Comparison of ENCODE assay signal across 32 mouse cellular contexts in genomic region chr9:92248773-92249446, GRCm38 (mm10). TPM values are rescaled to one million over a fixed set of nuclear protein-coding genes. Genes with fewer than 3 reads are reported as not detected.
DNase-seq lines count a peak whose midpoint lies in the region; ATAC-seq and TF ChIP-seq lines count a peak whose summit lies in the region.
"Had no signal": no experiment of that assay in that cellular context is flagged by ENCODE, and none has a peak within 500 bp of the region (broad histone marks: within the 10 kb centered on the region; RNA-seq: fewer than 3 reads in every experiment).

No protein-coding gene starts in this region.

- no peaks in the 10 kb centered on the region for H3K36me3 ChIP-seq in kidney, embryonic 16.5 days (ENCODE audit: insufficient read depth, low read length)
- H3K36me3 ChIP-seq in neural tube, embryonic 15.5 days, result no peaks in the 10 kb centered on the region
- no peaks in the 10 kb centered on the region for H3K36me3 ChIP-seq in limb, embryonic 12.5 days
- H3K36me3 ChIP-seq in stomach, postnatal 0 days (ENCODE audit: control insufficient read depth, insufficient read depth, low read length), result no peaks in the 10 kb centered on the region
- H3K36me3 ChIP-seq: hindbrain, embryonic 13.5 days; midbrain, embryonic 15.5 days; stomach, embryonic 15.5 days had no signal

- TF ChIP-seq CTCF in stomach, postnatal 0 days (IDR thresholded peaks at IDR 0.05; ENCODE audit: low read depth), result no peak

- H3K27ac ChIP-seq in kidney, embryonic 16.5 days (ENCODE audit: low read length), result peak overlapping the region; percentile 99; the same call in 1 of the 2 replicates
- H3K27ac ChIP-seq in neural tube, embryonic 15.5 days (replicated peaks), result no peak overlapping the region
- no peak overlapping the region for H3K27ac ChIP-seq in limb, embryonic 12.5 days
- H3K27ac ChIP-seq in stomach, postnatal 0 days (replicated peaks), result no peak overlapping the region
- H3K27ac ChIP-seq: hindbrain, embryonic 13.5 days; midbrain, embryonic 15.5 days had no signal

- no peak for ATAC-seq in kidney, embryonic 16.5 days (ENCODE audit: low FRiP score, low TSS enrichment)
- no peak for ATAC-seq in neural tube, embryonic 15.5 days (ENCODE audit: low FRiP score)
- no peak for ATAC-seq in limb, embryonic 12.5 days (ENCODE audit: insufficient number of reproducible peaks, insufficient read depth, low FRiP score, low TSS enrichment, low read depth)
- ATAC-seq in stomach, postnatal 0 days (ENCODE audit: low FRiP score, low TSS enrichment), result no peak
- ATAC-seq: forebrain, postnatal 0 days; midbrain, embryonic 15.5 days had no signal

- peak overlapping the region; percentile 60 for H3K4me2 ChIP-seq in kidney, embryonic 16.5 days (replicated peaks; ENCODE audit: low read depth, low read length)
- 0 out of 2 replicates have a peak overlapping the region, but pooled peaks have one; percentile 90 for H3K4me2 ChIP-seq in neural tube, embryonic 15.5 days
- peak overlapping the region; percentile 53; the same call in 1 of the 2 replicates for H3K4me2 ChIP-seq in limb, embryonic 12.5 days
- no peak overlapping the region; the same call in 1 of the 2 replicates for H3K4me2 ChIP-seq in stomach, postnatal 0 days (replicated peaks; ENCODE audit: low read depth)

- DNase-seq in kidney, postnatal 4 days, result no peak
- DNase-seq in neural tube, embryonic 10.5 days (ENCODE audit: extremely low spot score, low spot score), result no peak
- DNase-seq in stomach, postnatal 0 days (ENCODE audit: low spot score), result no peak
- DNase-seq in adrenal gland, adult 2 months, result no peak
- DNase-seq: adrenal gland, postnatal 25 days; cerebellum, adult 8-10 months; cerebellum, postnatal 36 days; forebrain, postnatal 0 days; gastrocnemius, postnatal 25 days; heart, adult 2 months; kidney, postnatal 10 days; lung, adult 2 months; lung, postnatal 14 days; right cerebral cortex, adult 18-20 months; right cerebral cortex, postnatal 4 days; thymus, adult 18-20 months; thymus, postnatal 36 days had no signal

- H3K9me3 ChIP-seq in kidney, embryonic 16.5 days (ENCODE audit: low read length), result no peaks in the 10 kb centered on the region; the same call in 1 of the 2 replicates
- H3K9me3 ChIP-seq in neural tube, embryonic 15.5 days (replicated peaks), result no peaks in the 10 kb centered on the region
- no peaks in the 10 kb centered on the region for H3K9me3 ChIP-seq in limb, embryonic 12.5 days
- H3K9me3 ChIP-seq in stomach, postnatal 0 days (ENCODE audit: control insufficient read depth, low read length), result no peaks in the 10 kb centered on the region
- H3K9me3 ChIP-seq: hindbrain, embryonic 13.5 days; midbrain, embryonic 15.5 days; stomach, embryonic 15.5 days had no signal

- 74% methylated on average over 7 of the region's 7 CpGs for WGBS in kidney, embryonic 16.5 days
- 84% methylated on average over 7 of the region's 7 CpGs for WGBS in neural tube, embryonic 15.5 days
- 81% methylated on average over 7 of the region's 7 CpGs for WGBS in limb, embryonic 12.5 days
- WGBS in stomach, postnatal 0 days, result 80% methylated on average over 7 of the region's 7 CpGs

- H3K4me1 ChIP-seq in kidney, embryonic 16.5 days (ENCODE audit: insufficient read depth, low read length), result peaks cover 26% of the 10 kb centered on the region
- peaks cover 18% of the 10 kb centered on the region; the same call in 1 of the 2 replicates for H3K4me1 ChIP-seq in neural tube, embryonic 15.5 days
- peaks cover 7% of the 10 kb centered on the region; the same call in 1 of the 2 replicates for H3K4me1 ChIP-seq in limb, embryonic 12.5 days (replicated peaks)
- H3K4me1 ChIP-seq in stomach, postnatal 0 days (replicated peaks; ENCODE audit: control insufficient read depth, insufficient read depth), result no peaks in the 10 kb centered on the region

- no peak overlapping the region for H3K9ac ChIP-seq in kidney, embryonic 16.5 days (replicated peaks; ENCODE audit: low read length)
- H3K9ac ChIP-seq in neural tube, embryonic 15.5 days (replicated peaks), result no peak overlapping the region
- H3K9ac ChIP-seq in limb, embryonic 12.5 days (replicated peaks), result no peak overlapping the region
- no peak overlapping the region for H3K9ac ChIP-seq in stomach, postnatal 0 days (ENCODE audit: low read length)
- H3K9ac ChIP-seq: forebrain, postnatal 0 days; hindbrain, embryonic 13.5 days; midbrain, embryonic 15.5 days; stomach, embryonic 15.5 days had no signal

- H3K4me3 ChIP-seq in kidney, embryonic 16.5 days (ENCODE audit: low read length), result peak overlapping the region; percentile 71; the same call in 1 of the 2 replicates
- H3K4me3 ChIP-seq in neural tube, embryonic 15.5 days (replicated peaks), result no peak overlapping the region
- no peak overlapping the region for H3K4me3 ChIP-seq in limb, embryonic 12.5 days (replicated peaks)
- H3K4me3 ChIP-seq in stomach, postnatal 0 days (ENCODE audit: low read depth, low read length), result no peak overlapping the region

- H3K27me3 ChIP-seq in kidney, embryonic 16.5 days (ENCODE audit: insufficient read depth, low read length), result no peaks in the 10 kb centered on the region
- H3K27me3 ChIP-seq in neural tube, embryonic 15.5 days (replicated peaks), result no peaks in the 10 kb centered on the region
- H3K27me3 ChIP-seq in limb, embryonic 12.5 days, result no peaks in the 10 kb centered on the region
- no peaks in the 10 kb centered on the region for H3K27me3 ChIP-seq in stomach, postnatal 0 days (ENCODE audit: control insufficient read depth, insufficient read depth, low read length)
- H3K27me3 ChIP-seq: hindbrain, embryonic 13.5 days; midbrain, embryonic 15.5 days; stomach, embryonic 15.5 days had no signal

- no peak for TF ChIP-seq EP300 in stomach, postnatal 0 days (optimal IDR thresholded peaks at IDR 0.05)

RNA-seq across cellular contexts. Expression of gene Plscr1, which starts 0.6 kb away (rescaled TPM):
- 82.2 and 82.5 TPM in 2 replicates for polyA plus RNA-seq in kidney, embryonic 16.5 days (2015; fragmentation: Nextera tagmentation; extraction: Ambion mirVana)
- polyA plus RNA-seq in neural tube, embryonic 15.5 days (2015; fragmentation: Nextera tagmentation; extraction: Ambion mirVana), result 9.6 and 18.7 TPM in 2 replicates
- 27.1 and 27.2 TPM in 2 replicates for polyA plus RNA-seq in limb, embryonic 12.5 days (2016; fragmentation: Nextera tagmentation; extraction: Ambion mirVana)
- 37.2 and 41.0 TPM in 2 replicates for polyA plus RNA-seq in stomach, postnatal 0 days (2015; fragmentation: Nextera tagmentation; extraction: Ambion mirVana)
- total RNA-seq in adrenal gland, adult 2 months (2021), result 10 to 100 TPM in 1 of 2 experiments, 1 to 10 TPM in 1; 7.2 to 11.2 TPM
- polyA plus RNA-seq in adrenal gland, adult 2 months (2012; rRNA removed), result 15.4 and 19.1 TPM in 2 replicates

RNA-seq across cellular contexts. Expression of gene Plscr2, which starts 26.5 kb away (rescaled TPM):
- 42.7 and 47.8 TPM in 2 replicates for polyA plus RNA-seq in kidney, embryonic 16.5 days (2015; fragmentation: Nextera tagmentation; extraction: Ambion mirVana)
- 0.87 and 1.2 TPM in 2 replicates for polyA plus RNA-seq in neural tube, embryonic 15.5 days (2015; fragmentation: Nextera tagmentation; extraction: Ambion mirVana)
- polyA plus RNA-seq in limb, embryonic 12.5 days (2016; fragmentation: Nextera tagmentation; extraction: Ambion mirVana), result 0.52 and 0.73 TPM in 2 replicates
- polyA plus RNA-seq in stomach, postnatal 0 days (2015; fragmentation: Nextera tagmentation; extraction: Ambion mirVana), result 1.8 and 2.4 TPM in 2 replicates
- 10 to 100 TPM; 13.0 to 17.9 TPM for total RNA-seq in adrenal gland, adult 2 months (2021)
- polyA plus RNA-seq in adrenal gland, adult 2 months (2012; rRNA removed), result 4.8 and 6.4 TPM in 2 replicates
- polyA plus RNA-seq: neural tube, embryonic 14.5 days had no signal

RNA-seq across cellular contexts. Expression of gene Plscr5, which starts 56.2 kb away (rescaled TPM):
- not detected in 2 replicates for polyA plus RNA-seq in kidney, embryonic 16.5 days (2015; fragmentation: Nextera tagmentation; extraction: Ambion mirVana)
- 0.40 and 0.93 TPM in 2 replicates for polyA plus RNA-seq in neural tube, embryonic 15.5 days (2015; fragmentation: Nextera tagmentation; extraction: Ambion mirVana)
- polyA plus RNA-seq in limb, embryonic 12.5 days (2016; fragmentation: Nextera tagmentation; extraction: Ambion mirVana), result not detected in 2 replicates
- polyA plus RNA-seq in stomach, postnatal 0 days (2015; fragmentation: Nextera tagmentation; extraction: Ambion mirVana), result 0.08 TPM in 1 of 2 replicates, not detected in the other
- not detected for total RNA-seq in adrenal gland, adult 2 months (2021)
- not detected in 2 replicates for polyA plus RNA-seq in adrenal gland, adult 2 months (2012; rRNA removed)
- total RNA-seq: adrenal gland, postnatal 25 days; gastrocnemius, postnatal 25 days; heart, adult 2 months; heart, postnatal 25 days; layer of hippocampus, adult 2 months; layer of hippocampus, postnatal 25 days; megakaryocyte progenitor cell, adult 5-6 weeks had no signal
- polyA plus RNA-seq: C2C12; forebrain, embryonic 11.5 days; heart, adult 2 months; heart, embryonic 14.5 days; limb, embryonic 14.5 days; lung, adult 2 months; stomach, embryonic 15.5 days had no signal
